Mouse (Mus musculus): ENCODE results near the gene Ccdc138. TPM values are rescaled to one million over a fixed set of nuclear protein-coding genes. Genes with fewer than 3 reads are reported as not detected.

Ccdc138 gene
- polyA plus RNA-seq (2017; shearing (Covaris generic)): 4.9 TPM

GRCm38 (mm10) chr10:58497320-58498284 lies at the start of gene Ccdc138:
TSS of gene Ccdc138 (plus strand) at chr10:58497948.

Other genes starting within 250 kb of the Ccdc138 start
- 72.0 TPM for gene Gcc2, start 242.5 kb upstream of the Ccdc138 start, polyA plus RNA-seq (2017; shearing (Covaris generic))
- gene Lims1, start 174.5 kb upstream of the Ccdc138 start, polyA plus RNA-seq (2017; shearing (Covaris generic)): 111 TPM
- gene Ranbp2, start 51.0 kb upstream of the Ccdc138 start, polyA plus RNA-seq (2017; shearing (Covaris generic)): 76.8 TPM
- gene Edar, start 177.7 kb downstream of the Ccdc138 start, polyA plus RNA-seq (2017; shearing (Covaris generic)): not detected
- not detected for gene Gm17542, start 220.3 kb downstream of the Ccdc138 start, polyA plus RNA-seq (2017; shearing (Covaris generic))

Measured in activated CD4-positive, CD25-positive, alpha-beta regulatory T cell, adult 9 weeks (primary cell).